8 mouse cellular contexts compared by ENCODE assay signal in the genomic region with DNA sequence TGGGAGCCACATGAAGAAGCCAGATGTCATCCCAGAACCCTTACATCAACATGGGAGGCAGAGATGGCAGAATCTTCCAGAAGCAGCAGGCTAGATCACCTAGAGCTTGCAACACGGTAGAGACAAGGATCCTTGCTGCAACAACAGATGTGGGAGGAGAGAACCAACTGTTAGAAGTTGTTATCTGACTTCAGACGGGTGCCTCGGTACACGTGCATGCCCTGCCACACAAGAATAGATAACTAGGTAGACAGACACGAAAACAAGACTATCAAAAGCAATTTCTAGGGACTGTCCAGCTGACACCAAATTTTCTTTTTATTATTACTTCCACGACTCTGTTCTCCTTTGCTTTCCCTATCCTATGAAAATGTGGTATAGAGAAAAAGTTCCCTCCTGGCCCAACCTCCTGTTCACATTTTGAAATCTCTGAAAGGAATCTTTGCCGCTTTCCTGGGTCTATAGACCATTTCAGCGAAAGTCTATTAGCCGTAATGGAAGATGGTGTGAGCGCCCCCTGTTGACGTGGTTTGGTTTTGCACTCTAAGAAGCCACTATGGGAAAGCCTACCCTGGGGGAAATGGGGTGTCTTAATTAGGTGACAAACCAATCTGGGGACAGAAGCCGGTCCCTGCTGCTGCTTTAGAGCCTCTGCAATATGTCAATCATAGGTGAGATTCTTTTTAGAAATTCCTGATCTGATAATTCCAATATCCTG. TPM values are rescaled to one million over a fixed set of nuclear protein-coding genes. Genes with fewer than 3 reads are reported as not detected.
A peak's percentile ranks its signal among the peaks of the same experiment; 100 is the strongest.
DNase-seq lines count a peak whose midpoint lies in the region; ATAC-seq and TF ChIP-seq lines count a peak whose summit lies in the region.

No protein-coding gene starts in this region.

- intact Hi-C loops in left cerebral cortex, postnatal 10 days (cut with DNase I): no loop called here

- H3K27ac ChIP-seq in heart, postnatal 0 days (ENCODE audit: low read depth): no peak overlapping the region
- H3K27ac ChIP-seq in heart, embryonic 10.5 days: no peak overlapping the region
- peak overlapping the region; percentile 65 for H3K27ac ChIP-seq in liver, embryonic 11.5 days (ENCODE audit: low read depth, low read length)
- no peak overlapping the region for H3K27ac ChIP-seq in small intestine, adult 2 months (ENCODE audit: insufficient read depth, low read depth, low read length)

- H3K27me3 ChIP-seq in heart, postnatal 0 days (ENCODE audit: control insufficient read depth, insufficient read depth, low read length): no peaks in the 10 kb centered on the region
- no peaks in the 10 kb centered on the region for H3K27me3 ChIP-seq in heart, embryonic 10.5 days (ENCODE audit: insufficient read depth, poor library complexity, severe bottlenecking)
- no peaks in the 10 kb centered on the region for H3K27me3 ChIP-seq in liver, embryonic 11.5 days (replicated peaks; ENCODE audit: control insufficient read depth, insufficient read depth, low read length)
- H3K27me3 ChIP-seq in small intestine, adult 2 months (ENCODE audit: control insufficient read depth, insufficient read depth, low read length): no peaks in the 10 kb centered on the region

- H3K9ac ChIP-seq in heart, postnatal 0 days (replicated peaks; ENCODE audit: low read depth, low read length): no peak overlapping the region
- H3K9ac ChIP-seq in liver, embryonic 11.5 days (ENCODE audit: low read depth, low read length): no peak overlapping the region; the same call in 1 of the 2 replicates

- H3K36me3 ChIP-seq in heart, postnatal 0 days (replicated peaks; ENCODE audit: control insufficient read depth, insufficient read depth, low read length): no peaks in the 10 kb centered on the region
- H3K36me3 ChIP-seq in heart, embryonic 10.5 days: no peaks in the 10 kb centered on the region
- H3K36me3 ChIP-seq in liver, embryonic 11.5 days (ENCODE audit: control insufficient read depth, insufficient read depth, low read length): no peaks in the 10 kb centered on the region
- no peaks in the 10 kb centered on the region for H3K36me3 ChIP-seq in small intestine, adult 2 months (ENCODE audit: control insufficient read depth, insufficient read depth, low read length)

- no peak overlapping the region for H3K4me3 ChIP-seq in heart, postnatal 0 days (ENCODE audit: low read depth, low read length)
- no peak overlapping the region for H3K4me3 ChIP-seq in heart, embryonic 10.5 days
- H3K4me3 ChIP-seq in liver, embryonic 11.5 days (ENCODE audit: low read depth, low read length): no peak overlapping the region
- H3K4me3 ChIP-seq in small intestine, adult 2 months (ENCODE audit: low read depth, low read length): no peak overlapping the region

- H3K4me1 ChIP-seq in heart, postnatal 0 days (ENCODE audit: control insufficient read depth, insufficient read depth): 0 out of 2 replicates have a peak, but pooled peaks cover 2% of the 10 kb centered on the region
- H3K4me1 ChIP-seq in heart, embryonic 10.5 days: no peaks in the 10 kb centered on the region; the same call in 1 of the 2 replicates
- peaks cover 7% of the 10 kb centered on the region for H3K4me1 ChIP-seq in liver, embryonic 11.5 days (replicated peaks; ENCODE audit: control insufficient read depth, insufficient read depth, low read length)
- H3K4me1 ChIP-seq in small intestine, adult 2 months (ENCODE audit: control insufficient read depth, insufficient read depth, insufficient read length, low read length): no peaks in the 10 kb centered on the region

- 24% methylated on average over 12 of the region's 12 CpGs for WGBS in heart, postnatal 0 days
- 34% methylated on average over 12 of the region's 12 CpGs for WGBS in heart, embryonic 10.5 days
- 25% methylated on average over 12 of the region's 12 CpGs for WGBS in liver, embryonic 11.5 days
- WGBS in small intestine, adult 2 months: 18% methylated on average over 12 of the region's 12 CpGs

- ATAC-seq in heart, postnatal 0 days (ENCODE audit: insufficient read depth, low read depth): no peak
- ATAC-seq in liver, embryonic 11.5 days (replicated peaks; ENCODE audit: low FRiP score): peak; percentile 89

- H3K4me2 ChIP-seq in heart, postnatal 0 days (ENCODE audit: low read depth, low read length): no peak overlapping the region
- peak overlapping the region; percentile 33 for H3K4me2 ChIP-seq in liver, embryonic 11.5 days

- no peak for DNase-seq in heart, postnatal 0 days (ENCODE audit: low spot score)
- no peak for DNase-seq in heart, embryonic 10.5 days (ENCODE audit: low spot score)
- peak; percentile 34 for DNase-seq in urinary bladder, postnatal 14 days (ENCODE audit: low spot score)
- DNase-seq in urinary bladder, adult 18-20 months (ENCODE audit: low spot score in 2 of 2): no peak
- DNase-seq in c-Kit-positive CD71-positive TER-119-positive erythroid progenitor cells, embryonic 14.5 days (ENCODE audit: low spot score): peak; percentile 81
- DNase-seq in liver, embryonic 11.5 days (ENCODE audit: low spot score): no peak
- no peak for DNase-seq in left cerebral cortex, postnatal 10 days (ENCODE audit: extremely low spot score in 1 of 2, low spot score in 2 of 2)

- TF ChIP-seq CTCF in heart, postnatal 0 days (IDR thresholded peaks at IDR 0.05; ENCODE audit: low read depth): peak; percentile 69
- peak; percentile 52; the same call in 1 of the 2 replicates for TF ChIP-seq CTCF in small intestine, adult 2 months (IDR thresholded peaks at IDR 0.05; ENCODE audit: extremely low read depth, insufficient read length, insufficient replicate concordance, low read depth, low read length)

- no peak for TF ChIP-seq POLR2A in small intestine, adult 2 months (IDR thresholded peaks at IDR 0.05; ENCODE audit: low read depth, low read length)

- TF ChIP-seq EP300 in heart, postnatal 0 days (IDR thresholded peaks at IDR 0.05; ENCODE audit: low read depth): no peak

- no peaks in the 10 kb centered on the region for H3K9me3 ChIP-seq in heart, postnatal 0 days (replicated peaks; ENCODE audit: control insufficient read depth, low read length)
- no peaks in the 10 kb centered on the region; the same call in 1 of the 2 replicates for H3K9me3 ChIP-seq in heart, embryonic 10.5 days
- no peaks in the 10 kb centered on the region for H3K9me3 ChIP-seq in liver, embryonic 11.5 days (ENCODE audit: control insufficient read depth, low read length)

RNA-seq across cellular contexts. Expression of a gene that starts 38.5 kb away (rescaled TPM):
- total RNA-seq in heart, postnatal 0 days (2014; rRNA removed; ENCODE audit: low replicate concordance): 51.8 and 63.6 TPM in 2 replicates
- 97.0 and 102 TPM in 2 replicates for polyA plus RNA-seq in heart, postnatal 0 days (2015; fragmentation: Nextera tagmentation; extraction: Ambion mirVana)
- 188 and 227 TPM in 2 replicates for polyA plus RNA-seq in heart, embryonic 10.5 days (2016; fragmentation: Nextera tagmentation; extraction: Ambion mirVana)
- polyA plus RNA-seq in liver, embryonic 11.5 days (2014; fragmentation: Nextera tagmentation; extraction: Ambion mirVana): 233 and 249 TPM in 2 replicates
- 29.5 and 48.2 TPM in 2 replicates for polyA plus RNA-seq in small intestine, adult 2 months (2012; rRNA removed)
- 10 to 100 TPM; 70.1 to 74.8 TPM for total RNA-seq in left cerebral cortex, postnatal 10 days (2021)

RNA-seq across cellular contexts. Expression of a gene that starts 56.6 kb away (rescaled TPM):
- 78.7 and 80.8 TPM in 2 replicates for total RNA-seq in heart, postnatal 0 days (2014; rRNA removed; ENCODE audit: low replicate concordance)
- 107 and 111 TPM in 2 replicates for polyA plus RNA-seq in heart, postnatal 0 days (2015; fragmentation: Nextera tagmentation; extraction: Ambion mirVana)
- 121 and 150 TPM in 2 replicates for polyA plus RNA-seq in heart, embryonic 10.5 days (2016; fragmentation: Nextera tagmentation; extraction: Ambion mirVana)
- 133 and 147 TPM in 2 replicates for polyA plus RNA-seq in liver, embryonic 11.5 days (2014; fragmentation: Nextera tagmentation; extraction: Ambion mirVana)
- 2.4 and 8.5 TPM in 2 replicates for polyA plus RNA-seq in small intestine, adult 2 months (2012; rRNA removed)
- total RNA-seq in left cerebral cortex, postnatal 10 days (2021): 10 to 100 TPM; 47.1 to 47.9 TPM

RNA-seq across cellular contexts. Expression of a gene that starts 57.5 kb away (rescaled TPM):
- total RNA-seq in heart, postnatal 0 days (2014; rRNA removed; ENCODE audit: low replicate concordance): 0.12 and 0.27 TPM in 2 replicates
- 0.80 and 0.82 TPM in 2 replicates for polyA plus RNA-seq in heart, postnatal 0 days (2015; fragmentation: Nextera tagmentation; extraction: Ambion mirVana)
- 0.05 TPM in 1 of 2 replicates, not detected in the other for polyA plus RNA-seq in heart, embryonic 10.5 days (2016; fragmentation: Nextera tagmentation; extraction: Ambion mirVana)
- polyA plus RNA-seq in liver, embryonic 11.5 days (2014; fragmentation: Nextera tagmentation; extraction: Ambion mirVana): 0.11 TPM in 1 of 2 replicates, not detected in the other
- 0.56 and 1.1 TPM in 2 replicates for polyA plus RNA-seq in small intestine, adult 2 months (2012; rRNA removed)
- total RNA-seq in left cerebral cortex, postnatal 10 days (2021): 1 to 10 TPM; 1.2 to 1.6 TPM

Comparison
In these comparisons a context has a peak if more than half of its experiments do, and no peak if none do; other contexts are left out.
1. DNase-seq: peak in urinary bladder, postnatal 14 days (single experiment) and c-Kit-positive CD71-positive TER-119-positive erythroid progenitor cells, embryonic 14.5 days (single experiment); none in heart, postnatal 0 days (single experiment), heart, embryonic 10.5 days (single experiment), urinary bladder, adult 18-20 months (0 of 2), liver, embryonic 11.5 days (single experiment) and left cerebral cortex, postnatal 10 days (0 of 2).
2. RNA of a gene that starts 56.6 kb away (polyA plus RNA-seq): 121 to 150 TPM in heart, embryonic 10.5 days, 133 to 147 TPM in liver, embryonic 11.5 days and 107 to 111 TPM in heart, postnatal 0 days; 2.4 to 8.5 TPM in small intestine, adult 2 months; every median in the first group is over 10 times any median in the second.